Mouse (Mus musculus) liver, embryonic 11.5 days (tissue): ENCODE measurements around the gene Trim12c. TPM values are rescaled to one million over a fixed set of nuclear protein-coding genes. Genes with fewer than 3 reads are reported as not detected.
"Not testable (repeated sequence)": the region's sequence is repeated elsewhere in the genome, so short reads cannot be mapped to it uniquely, and the experiment has no call there.

ENCODE experiments used
- ATAC-seq: fragments of 200-750 bp; cut with Nextera tagmentation; replicated peaks from 2 replicates; pipeline ENCODE4 v1.8.0; 2017; ENCODE audit warnings: moderate number of reproducible peaks, mild to moderate bottlenecking, moderate TSS enrichment, moderate library complexity; ENCODE audit not compliant: low FRiP score
- DNase-seq: peaks from one replicate; pipeline ENCODE4 v3.0.0-alpha.2; 2017; ENCODE audit warnings: low spot score
- H3K27ac ChIP-seq: fragments of 300-500 bp; sonication (generic); 2 replicates; pipeline ENCODE4 v1.5.1; 2014; ENCODE audit warnings: mild to moderate bottlenecking, low read depth, low read length, control low read depth
- H3K27me3 ChIP-seq: fragments of 300-500 bp; sonication (generic); replicated peaks from 2 replicates; pipeline ENCODE4 v1.6.1; 2014; ENCODE audit warnings: low read length, mixed read lengths; ENCODE audit not compliant: control insufficient read depth, insufficient read depth
- H3K36me3 ChIP-seq: fragments of 300-500 bp; sonication (generic); 2 replicates; pipeline ENCODE4 v1.6.1; 2014; ENCODE audit warnings: mild to moderate bottlenecking, low read length, moderate library complexity, mixed read lengths; ENCODE audit not compliant: control insufficient read depth, insufficient read depth
- H3K4me1 ChIP-seq: fragments of 300-500 bp; sonication (generic); replicated peaks from 2 replicates; pipeline ENCODE4 v1.6.1; 2014; ENCODE audit warnings: low read length, mixed read lengths; ENCODE audit not compliant: control insufficient read depth, insufficient read depth
- H3K4me2 ChIP-seq: fragments of 300-500 bp; sonication (generic); 2 replicates; pipeline ENCODE4 v1.6.1; 2014; ENCODE audit warnings: mild to moderate bottlenecking, control low read depth, moderate library complexity
- H3K4me3 ChIP-seq: fragments of 300-500 bp; sonication (generic); 2 replicates; pipeline ENCODE4 v1.5.1; 2014; ENCODE audit warnings: low read depth, low read length, control low read depth
- H3K9ac ChIP-seq: fragments of 300-500 bp; sonication (generic); 2 replicates; pipeline ENCODE4 v1.6.1; 2014; ENCODE audit warnings: low read depth, low read length, control low read depth
- H3K9me3 ChIP-seq: fragments of 300-500 bp; sonication (generic); 2 replicates; pipeline ENCODE4 v1.6.1; 2016; ENCODE audit warnings: low read length, inconsistent platforms, mixed read lengths; ENCODE audit not compliant: control insufficient read depth
- WGBS: fragments of 180-500 bp; shearing (Covaris S2); extraction: QIAGEN DNeasy Blood & Tissue Kit; methylation state at CpG from one replicate; pipeline ENCODE4 v1.1.7; 2014; 5-methylcytosine and 5-hydroxymethylcytosine counted together
- polyA plus RNA-seq: library from polyadenylated mRNA; unstranded; fragments of >200 nt; fragmentation: Nextera tagmentation; extraction: Ambion mirVana; gene quantifications from 2 replicates; pipeline ENCODE4 v1.2.1, GENCODE M21; 2014

Trim12c gene
- 1.2 TPM in 2 replicates for polyA plus RNA-seq

GRCm38 (mm10) chr7:104352717-104353599 is at the start of gene Trim12c:
Gene Trim12c, minus strand, starts transcription at chr7:104353362.
- Histone ChIP-seq H3K36me3 (no peaks in the 10 kb centered on the region), H3K4me1 (no peaks in the 10 kb centered on the region), H3K4me3 (peak within 1 kb of the TSS; percentile 55), H3K27ac (no peak within 1 kb of the TSS; the same call in 1 of the 2 replicates), H3K27me3 (no peaks in the 10 kb centered on the region), H3K9me3 (no peaks in the 10 kb centered on the region), H3K9ac (peak within 1 kb of the TSS; percentile 52), H3K4me2 (peak within 1 kb of the TSS; percentile 78)
- WGBS = 3% methylated on average over 14 of the region's 14 CpGs
- DNase-seq = peak; percentile 62
- peak; percentile 100 for ATAC-seq

DNA sequence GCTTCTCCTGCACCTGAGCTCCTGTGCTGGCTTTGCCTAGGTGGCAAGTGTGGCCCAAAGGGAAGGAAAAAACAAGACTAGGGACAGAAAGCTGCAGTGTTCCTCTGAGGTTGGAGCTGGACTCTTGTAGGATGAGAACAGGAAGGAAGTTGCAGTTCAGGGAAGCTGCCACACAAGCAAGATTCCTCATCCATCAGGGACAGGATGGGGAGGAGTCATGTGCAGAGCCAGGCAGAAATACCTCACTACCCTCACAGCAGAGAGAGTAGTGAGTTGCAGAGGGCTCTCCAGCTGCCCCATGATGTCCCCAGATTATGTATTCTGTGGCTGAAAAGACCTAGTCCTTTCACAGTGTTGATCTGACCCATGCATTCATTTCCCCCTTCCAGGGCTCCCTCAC is 48.0 kb upstream of the Trim12c start:
- Histone ChIP-seq H3K9ac (no peak overlapping the region), H3K27me3 (no peaks in the 10 kb centered on the region), H3K4me1 (no peaks in the 10 kb centered on the region), H3K27ac (no peak overlapping the region), H3K36me3 (no peaks in the 10 kb centered on the region), H3K4me3 (no peak overlapping the region), H3K4me2 (no peak overlapping the region), H3K9me3 (no peaks in the 10 kb centered on the region)
- no peak for DNase-seq
- no peak for ATAC-seq

DNA sequence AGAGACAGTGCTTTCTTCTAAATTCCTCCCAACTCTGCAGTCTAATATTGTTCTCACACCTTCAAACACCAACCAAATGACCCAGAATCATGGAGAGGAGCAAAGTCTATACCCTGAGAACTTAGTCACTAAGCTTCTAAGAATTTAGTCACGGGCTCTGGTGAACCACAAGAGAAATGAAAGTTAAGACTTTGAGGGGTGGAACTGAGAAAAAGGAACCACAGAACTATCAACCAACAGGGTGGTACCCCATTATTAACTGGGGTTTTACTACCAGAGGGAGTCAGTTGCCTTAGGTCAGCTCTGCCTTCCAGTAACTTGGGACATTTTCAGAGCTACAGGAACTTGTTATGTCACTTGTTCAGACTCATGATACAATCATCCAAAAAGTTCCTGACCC is 47.5 kb upstream of the Trim12c start, which contains the start of gene Trim30c:
Trim30c (minus strand) TSS at position 140 of the 400 bp plus-strand sequence.
- Histone ChIP-seq H3K27me3 (no peaks in the 10 kb centered on the region), H3K4me2 (no peak within 1 kb of the TSS), H3K9me3 (no peaks in the 10 kb centered on the region), H3K4me3 (no peak within 1 kb of the TSS), H3K9ac (no peak within 1 kb of the TSS), H3K36me3 (no peaks in the 10 kb centered on the region), H3K27ac (no peak within 1 kb of the TSS), H3K4me1 (no peaks in the 10 kb centered on the region)
- WGBS = 65% methylated on average over 1 of the region's 1 CpGs
- no peak for ATAC-seq
- DNase-seq = no peak

GRCm38 (mm10) chr7:104398492-104398891 is 45.3 kb upstream of the Trim12c start:
- Histone ChIP-seq H3K4me2 (no peak overlapping the region), H3K9ac (no peak overlapping the region), H3K9me3 (no peaks in the 10 kb centered on the region), H3K27ac (no peak overlapping the region), H3K4me1 (no peaks in the 10 kb centered on the region), H3K4me3 (no peak overlapping the region), H3K27me3 (no peaks in the 10 kb centered on the region), H3K36me3 (no peaks in the 10 kb centered on the region)
- no peak for DNase-seq
- 75% methylated on average over 1 of the region's 1 CpGs for WGBS
- ATAC-seq = no peak

DNA sequence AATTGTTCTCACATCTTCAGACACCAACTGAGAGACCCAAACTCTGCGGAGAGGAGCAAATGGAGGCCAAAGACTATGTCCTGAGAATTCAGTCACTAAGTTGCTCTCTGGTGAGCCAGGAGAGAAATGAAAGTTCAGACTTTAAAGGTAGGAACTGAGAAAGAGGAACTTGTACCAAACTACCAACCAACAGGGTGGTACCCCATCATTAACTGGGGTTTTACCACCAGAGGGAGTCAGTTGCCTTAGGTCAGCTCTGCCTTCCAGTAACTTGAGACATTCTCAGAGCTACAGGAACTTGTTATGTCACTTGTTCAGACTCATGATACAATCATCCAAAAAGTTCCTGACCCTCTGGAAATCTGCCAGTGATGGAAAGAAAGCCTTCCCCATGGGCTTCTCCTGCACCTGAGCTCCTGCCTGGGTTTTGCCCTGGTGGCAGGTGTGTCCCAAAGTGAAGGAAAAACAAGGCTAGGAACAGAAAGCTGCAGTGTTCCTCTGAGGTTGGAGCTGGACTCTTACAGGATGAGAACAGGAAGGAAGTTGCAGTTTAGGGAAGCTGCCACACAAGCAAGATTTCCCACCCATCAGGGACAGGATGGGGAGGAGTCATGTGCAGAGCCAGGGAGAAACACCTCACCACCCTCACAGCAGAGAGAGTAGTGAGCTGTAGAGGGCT is 16.7 kb upstream of the Trim12c start, which contains the start of gene Trim30b:
Trim30b (minus strand) TSS at position 149 of the 679 bp plus-strand sequence.
- no peak; the same call in 1 of the 2 replicates for ATAC-seq
- DNase-seq = no peak
- H3K27ac ChIP-seq = no peak within 1 kb of the TSS
- no peak within 1 kb of the TSS for H3K4me3 ChIP-seq
- H3K9ac ChIP-seq = no peak within 1 kb of the TSS
- no peaks in the 10 kb centered on the region for H3K36me3 ChIP-seq
- 59% methylated on average over 1 of the region's 1 CpGs for WGBS
- no peaks in the 10 kb centered on the region for H3K4me1 ChIP-seq
- H3K4me2 ChIP-seq = no peak within 1 kb of the TSS
- H3K9me3 ChIP-seq = no peaks in the 10 kb centered on the region
- no peaks in the 10 kb centered on the region for H3K27me3 ChIP-seq

DNA sequence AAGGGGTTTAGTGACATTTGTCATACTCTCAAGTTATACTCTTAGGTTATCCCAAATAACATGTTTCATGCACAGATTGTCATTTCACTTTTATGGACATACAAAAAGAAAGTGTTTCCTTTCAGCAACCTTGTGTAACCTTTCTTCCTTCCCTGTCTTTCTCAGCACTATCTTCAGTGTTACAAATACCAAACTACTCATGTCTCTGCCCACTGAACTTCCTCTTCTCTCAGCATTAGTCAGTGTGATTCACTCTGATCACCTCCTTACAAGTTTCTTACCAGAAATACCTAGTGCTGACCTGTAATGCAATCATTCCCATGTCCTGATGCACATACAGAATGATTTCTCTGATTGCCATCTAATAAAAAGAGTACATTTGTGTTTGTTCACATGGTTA is 13.2 kb upstream of the Trim12c start:
- H3K4me3 ChIP-seq = no peak overlapping the region
- no peak overlapping the region for H3K27ac ChIP-seq
- H3K9ac ChIP-seq = no peak overlapping the region
- no peaks in the 10 kb centered on the region for H3K9me3 ChIP-seq
- H3K4me2 ChIP-seq = no peak overlapping the region
- no peak for DNase-seq
- H3K36me3 ChIP-seq = no peaks in the 10 kb centered on the region
- H3K27me3 ChIP-seq = no peaks in the 10 kb centered on the region
- no peaks in the 10 kb centered on the region for H3K4me1 ChIP-seq
- ATAC-seq = no peak

DNA sequence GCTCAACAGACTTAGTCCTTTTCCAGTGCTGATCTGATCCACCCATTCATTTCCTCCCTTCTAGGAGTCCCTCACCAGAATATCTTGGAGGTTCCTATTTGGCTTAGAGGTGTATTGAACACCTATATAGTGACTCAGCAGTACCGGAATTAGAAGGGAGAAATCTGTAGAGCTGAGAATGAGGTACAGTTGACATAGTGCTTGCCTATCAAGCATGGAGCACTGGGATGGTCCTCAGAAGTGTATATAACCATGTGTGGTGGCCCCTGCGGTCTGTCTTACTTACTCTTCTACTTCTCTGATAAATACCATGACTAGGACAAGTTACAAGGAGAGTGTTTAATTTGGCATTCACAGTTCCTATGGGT is 422 bp upstream of the Trim12c start:
- no peaks in the 10 kb centered on the region for H3K9me3 ChIP-seq
- peak overlapping the region; percentile 33 for H3K4me2 ChIP-seq
- no peaks in the 10 kb centered on the region for H3K36me3 ChIP-seq
- no peaks in the 10 kb centered on the region for H3K27me3 ChIP-seq
- peak overlapping the region; percentile 55 for H3K4me3 ChIP-seq
- 69% methylated on average over 2 of the region's 2 CpGs for WGBS
- no peaks in the 10 kb centered on the region for H3K4me1 ChIP-seq
- peak; percentile 40 for ATAC-seq
- no peak overlapping the region for H3K27ac ChIP-seq
- DNase-seq = no peak
- no peak overlapping the region for H3K9ac ChIP-seq

DNA sequence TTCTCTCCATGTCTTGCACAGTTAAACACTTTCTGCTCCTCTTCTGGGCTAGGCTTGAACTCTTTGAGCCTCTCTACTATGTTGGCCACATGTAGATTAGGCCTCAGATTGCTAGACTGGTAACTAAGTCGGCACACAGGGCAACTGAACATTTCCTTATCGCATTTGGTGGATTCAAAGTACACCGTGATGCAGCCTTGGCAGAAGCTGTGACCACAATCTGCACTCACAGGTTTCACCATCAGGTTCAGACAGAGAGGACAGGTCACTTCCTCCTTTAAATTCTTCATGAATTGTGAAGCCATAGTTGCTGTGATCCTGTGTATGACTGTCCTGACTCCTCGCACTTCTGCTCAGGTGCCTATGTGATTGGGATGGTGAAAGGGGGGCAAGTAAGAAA is 5.1 kb downstream of the Trim12c start:
- 84% methylated on average over 4 of the region's 4 CpGs for WGBS
- not testable (repeated sequence) for H3K4me2 ChIP-seq, H3K9me3 ChIP-seq, H3K36me3 ChIP-seq, H3K27me3 ChIP-seq, H3K4me1 ChIP-seq, ATAC-seq, H3K4me3 ChIP-seq, H3K27ac ChIP-seq, H3K9ac ChIP-seq, DNase-seq
